Mouse (Mus musculus): Measurements from ENCODE around the gene Tmed9. TPM values are rescaled to one million over a fixed set of nuclear protein-coding genes. Genes with fewer than 3 reads are reported as not detected.
"Not testable (repeated sequence)": the region's sequence is repeated elsewhere in the genome, so short reads cannot be mapped to it uniquely, and the experiment has no call there.

The Tmed9 gene
- polyA plus RNA-seq, 1 experiment from 2014 or later, result 120 TPM

DNA sequence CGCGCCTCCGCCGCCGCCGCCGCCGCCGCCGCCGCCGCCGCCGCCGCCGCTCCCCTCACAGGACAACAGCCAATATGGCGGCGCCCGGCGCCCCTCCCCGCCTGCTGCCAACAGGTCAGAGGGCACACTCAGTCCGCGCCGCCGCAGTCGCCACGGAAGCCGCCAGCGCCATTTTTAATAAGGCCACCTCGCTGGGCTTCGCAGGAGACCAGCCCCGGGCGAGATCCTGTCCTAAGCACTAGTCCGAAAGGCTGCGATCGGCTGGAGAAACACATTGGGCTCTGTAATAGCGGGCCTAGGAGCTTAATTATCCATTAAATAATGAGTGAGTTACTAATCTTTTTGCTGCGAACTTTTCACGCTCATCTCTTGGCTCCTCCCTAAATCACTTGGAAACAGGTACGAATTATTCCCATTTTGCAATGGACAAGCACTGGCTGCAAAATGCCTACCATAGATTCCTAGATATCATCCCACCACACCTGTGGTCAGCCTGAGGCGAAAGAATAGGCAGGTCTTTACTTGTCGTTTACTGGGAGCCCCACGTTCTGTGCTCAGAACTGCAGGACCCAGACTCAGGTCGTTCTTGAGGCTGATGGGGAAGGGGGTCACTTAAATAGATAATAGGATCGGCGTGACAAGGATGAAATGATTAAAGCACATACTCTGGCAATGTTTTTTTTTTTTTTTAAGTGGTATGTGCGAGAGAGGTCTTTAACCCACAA, 2.3 kb upstream of the Tmed9 start, which contains the start of gene Fam193b:
Gene Fam193b, minus strand, starts transcription at position 94 of the 725 bp plus-strand sequence.
- H3K36me3 ChIP-seq (replicated peaks), result peaks cover 36% of the 10 kb centered on the region
- H3K27me3 ChIP-seq (replicated peaks; ENCODE audit: low read depth, poor library complexity, severe bottlenecking), result no peaks in the 10 kb centered on the region
- 4% methylated on average over 47 of the region's 47 CpGs for WGBS
- H3K9me3 ChIP-seq, result no peaks in the 10 kb centered on the region
- H3K4me3 ChIP-seq, result peak within 1 kb of the TSS; percentile 85
- peak within 1 kb of the TSS; percentile 97 for H3K27ac ChIP-seq (replicated peaks)
- peaks cover 25% of the 10 kb centered on the region for H3K4me1 ChIP-seq
- DNase-seq (ENCODE audit: low spot score), result peak; percentile 97

GRCm38 (mm10) chr13:55571977-55572376, 1.6 kb upstream of the Tmed9 start:
- Histone ChIP-seq H3K27me3 (replicated peaks; ENCODE audit: low read depth, poor library complexity, severe bottlenecking) (no peaks in the 10 kb centered on the region), H3K4me3 (peak overlapping the region; percentile 85; the same call in 1 of the 2 replicates), H3K9me3 (no peaks in the 10 kb centered on the region), H3K36me3 (replicated peaks) (peaks cover 28% of the 10 kb centered on the region), H3K4me1 (peaks cover 25% of the 10 kb centered on the region), H3K27ac (replicated peaks) (no peak overlapping the region)
- DNase-seq (ENCODE audit: low spot score), result no peak
- 86% methylated on average over 2 of the region's 2 CpGs for WGBS

GRCm38 (mm10) chr13:55574321-55574720, 789 bp downstream of the Tmed9 start:
- DNase-seq (ENCODE audit: low spot score), result no peak
- H3K27ac ChIP-seq (replicated peaks), result no peak overlapping the region
- 78% methylated on average over 5 of the region's 5 CpGs for WGBS
- no peaks in the 10 kb centered on the region for H3K27me3 ChIP-seq (replicated peaks; ENCODE audit: low read depth, poor library complexity, severe bottlenecking)
- H3K4me3 ChIP-seq, result no peak overlapping the region
- H3K36me3 ChIP-seq (replicated peaks), result peaks cover 7% of the 10 kb centered on the region
- no peaks in the 10 kb centered on the region for H3K9me3 ChIP-seq
- peaks cover 20% of the 10 kb centered on the region for H3K4me1 ChIP-seq

GRCm38 (mm10) chr13:55575932-55576331, 2.4 kb downstream of the Tmed9 start:
- WGBS, result 65% methylated on average over 5 of the region's 5 CpGs

DNA sequence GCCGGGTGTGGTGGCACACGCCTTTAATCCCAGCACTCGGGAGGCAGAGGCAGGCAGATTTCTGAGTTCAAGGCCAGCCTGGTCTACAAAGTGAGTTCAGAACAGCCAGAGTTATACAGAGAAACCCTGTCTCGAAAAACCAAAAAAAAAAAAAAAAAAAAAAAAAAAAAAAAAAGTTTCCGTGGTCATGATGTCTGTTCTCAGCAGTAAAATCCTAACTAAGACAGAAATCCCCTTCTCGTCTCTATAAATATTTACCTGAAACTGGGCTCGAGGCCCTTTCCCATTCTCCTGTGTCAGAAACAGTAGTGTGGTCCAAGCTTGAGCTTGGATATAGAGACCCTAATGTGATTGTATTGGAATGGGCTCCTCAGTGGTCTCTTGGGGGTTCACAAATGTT, 3.3 kb downstream of the Tmed9 start:
- DNase-seq (ENCODE audit: low spot score); H3K4me3 ChIP-seq; H3K27ac ChIP-seq (replicated peaks); H3K4me1 ChIP-seq; H3K9me3 ChIP-seq; H3K36me3 ChIP-seq (replicated peaks); H3K27me3 ChIP-seq (replicated peaks; ENCODE audit: low read depth, poor library complexity, severe bottlenecking): not testable (repeated sequence)
- WGBS, result 86% methylated on average over 7 of the region's 7 CpGs

More at GRCm38 (mm10) chr13:55575932-55576331, 2.4 kb downstream of the Tmed9 start:
- DNase-seq (ENCODE audit: low spot score), result peak; percentile 21
- Histone ChIP-seq H3K36me3 (replicated peaks) (peaks cover 4% of the 10 kb centered on the region; the same call in 1 of the 2 replicates), H3K4me3 (no peak overlapping the region), H3K9me3 (no peaks in the 10 kb centered on the region), H3K27me3 (replicated peaks; ENCODE audit: low read depth, poor library complexity, severe bottlenecking) (no peaks in the 10 kb centered on the region), H3K27ac (replicated peaks) (no peak overlapping the region), H3K4me1 (peaks cover 10% of the 10 kb centered on the region)

GRCm38 (mm10) chr13:55578086-55578485, 4.6 kb downstream of the Tmed9 start:
- H3K36me3 ChIP-seq (replicated peaks), result peaks cover 4% of the 10 kb centered on the region; the same call in 1 of the 2 replicates
- DNase-seq (ENCODE audit: low spot score), result no peak
- WGBS, result 77% methylated on average over 4 of the region's 4 CpGs
- H3K4me3 ChIP-seq, result no peak overlapping the region
- H3K27ac ChIP-seq (replicated peaks), result no peak overlapping the region
- H3K27me3 ChIP-seq (replicated peaks; ENCODE audit: low read depth, poor library complexity, severe bottlenecking), result no peaks in the 10 kb centered on the region
- H3K9me3 ChIP-seq, result no peaks in the 10 kb centered on the region
- no peaks in the 10 kb centered on the region for H3K4me1 ChIP-seq

DNA sequence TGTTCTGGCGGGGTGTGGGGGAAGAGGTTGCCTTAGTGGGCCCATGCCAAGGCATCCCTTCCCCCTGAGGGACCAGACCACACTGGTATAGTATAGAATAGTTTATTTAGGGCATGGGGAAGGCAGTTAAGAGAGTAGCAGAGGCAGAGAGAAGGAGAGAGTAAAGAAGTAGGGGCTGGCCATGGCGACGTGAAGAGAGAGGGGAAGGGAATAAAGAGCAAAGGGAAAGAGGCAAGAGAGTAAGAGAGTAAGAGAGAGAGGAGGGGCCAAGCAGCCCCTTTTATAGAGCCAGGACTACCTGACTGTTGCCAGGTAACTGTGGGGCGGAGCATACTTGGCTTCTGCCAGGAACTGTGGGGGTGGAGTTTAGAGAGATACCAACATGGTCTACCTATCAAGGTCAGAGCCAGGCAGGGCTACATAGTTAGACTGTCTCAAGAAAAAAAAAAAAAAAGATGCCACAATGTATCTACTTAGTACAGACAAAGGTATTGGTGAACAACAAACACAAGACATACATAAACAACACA, 18.5 kb downstream of the Tmed9 start:
- Histone ChIP-seq H3K4me3 (peak overlapping the region; percentile 76; the same call in 1 of the 2 replicates), H3K27ac (replicated peaks) (peak overlapping the region; percentile 86; the same call in 1 of the 2 replicates), H3K27me3 (replicated peaks; ENCODE audit: low read depth, poor library complexity, severe bottlenecking) (peaks cover 11% of the 10 kb centered on the region), H3K4me1 (peaks cover 14% of the 10 kb centered on the region), H3K36me3 (replicated peaks) (peaks cover 28% of the 10 kb centered on the region), H3K9me3 (no peaks in the 10 kb centered on the region)
- WGBS, result 71% methylated on average over 4 of the region's 4 CpGs
- no peak for DNase-seq (ENCODE audit: low spot score)

DNA sequence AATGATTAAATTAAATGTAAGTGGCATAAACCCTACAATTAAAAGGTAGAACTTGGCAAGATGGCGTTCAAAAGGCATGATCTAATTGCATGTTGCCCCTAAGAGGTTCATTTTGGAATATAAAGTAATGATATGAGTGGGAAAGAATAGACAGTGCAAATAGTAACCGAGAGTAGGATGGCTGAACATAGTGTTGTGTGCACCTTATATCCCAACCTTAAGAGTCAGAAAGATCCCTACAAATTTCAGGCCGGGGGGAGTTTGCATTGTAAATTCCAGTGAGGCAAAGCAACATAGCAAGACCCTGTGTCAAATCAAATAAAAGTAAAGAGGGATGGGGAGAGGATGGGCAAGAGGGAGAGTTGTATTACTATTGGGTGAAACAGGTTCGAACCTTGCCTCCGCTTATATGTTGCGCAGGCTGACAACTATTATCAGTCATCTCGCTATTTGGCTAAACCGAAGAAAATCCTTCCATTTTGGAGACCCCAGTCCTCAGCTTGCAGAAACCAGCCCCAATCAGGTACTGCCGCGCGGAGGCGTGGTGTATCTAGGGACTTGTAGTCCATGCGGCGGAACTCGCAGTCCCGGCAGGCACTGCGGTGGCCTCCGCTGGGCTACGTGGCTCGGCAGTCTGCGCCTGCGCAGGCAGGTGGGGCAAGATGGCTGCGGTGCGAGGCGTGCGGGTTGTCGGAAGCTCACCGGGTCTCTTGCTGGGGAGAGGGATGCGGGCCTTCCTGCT, 19.2 kb downstream of the Tmed9 start:
- Histone ChIP-seq H3K9me3 (no peaks in the 10 kb centered on the region), H3K4me1 (peaks cover 14% of the 10 kb centered on the region), H3K36me3 (replicated peaks) (peaks cover 35% of the 10 kb centered on the region), H3K27me3 (replicated peaks; ENCODE audit: low read depth, poor library complexity, severe bottlenecking) (peaks cover 11% of the 10 kb centered on the region), H3K27ac (replicated peaks) (peak overlapping the region; percentile 86), H3K4me3 (peak overlapping the region; percentile 76)
- peak; percentile 99 for DNase-seq (ENCODE audit: low spot score)
- WGBS, result 4% methylated on average over 29 of the region's 29 CpGs

DNA sequence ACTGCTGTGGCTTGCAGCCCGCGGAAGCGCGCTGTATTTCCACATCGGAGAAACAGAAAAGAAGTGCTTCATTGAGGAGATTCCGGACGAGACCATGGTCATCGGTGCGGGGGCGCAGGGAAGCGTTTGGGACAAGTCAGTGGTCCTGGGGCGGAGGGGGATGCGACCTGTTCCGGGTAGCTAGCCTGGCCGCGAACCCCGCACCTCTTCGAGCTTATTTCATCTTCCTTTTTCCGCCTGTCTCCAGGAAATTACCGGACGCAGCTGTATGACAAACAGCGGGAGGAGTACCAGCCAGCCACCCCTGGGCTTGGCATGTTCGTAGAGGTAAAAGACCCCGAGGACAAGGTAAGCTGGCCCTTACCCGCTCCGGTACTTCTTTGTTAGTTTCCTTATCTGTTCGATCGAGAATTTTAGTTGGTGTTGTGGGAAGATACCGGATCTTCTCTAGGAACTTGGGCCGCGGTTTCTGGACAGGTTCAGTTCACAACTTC, 19.8 kb downstream of the Tmed9 start:
- H3K4me1 ChIP-seq, result peaks cover 14% of the 10 kb centered on the region
- WGBS, result under 1% methylated on average over 31 of the region's 31 CpGs
- peaks cover 41% of the 10 kb centered on the region for H3K36me3 ChIP-seq (replicated peaks)
- H3K27me3 ChIP-seq (replicated peaks; ENCODE audit: low read depth, poor library complexity, severe bottlenecking), result peaks cover 11% of the 10 kb centered on the region
- H3K9me3 ChIP-seq, result no peaks in the 10 kb centered on the region
- peak overlapping the region; percentile 86 for H3K27ac ChIP-seq (replicated peaks)
- no peak for DNase-seq (ENCODE audit: low spot score)
- H3K4me3 ChIP-seq, result peak overlapping the region; percentile 76

GRCm38 (mm10) chr13:55595375-55595774, 21.8 kb downstream of the Tmed9 start:
- 91% methylated on average over 12 of the region's 12 CpGs for WGBS
- H3K4me3 ChIP-seq, result no peak overlapping the region
- DNase-seq (ENCODE audit: low spot score), result no peak

DNA sequence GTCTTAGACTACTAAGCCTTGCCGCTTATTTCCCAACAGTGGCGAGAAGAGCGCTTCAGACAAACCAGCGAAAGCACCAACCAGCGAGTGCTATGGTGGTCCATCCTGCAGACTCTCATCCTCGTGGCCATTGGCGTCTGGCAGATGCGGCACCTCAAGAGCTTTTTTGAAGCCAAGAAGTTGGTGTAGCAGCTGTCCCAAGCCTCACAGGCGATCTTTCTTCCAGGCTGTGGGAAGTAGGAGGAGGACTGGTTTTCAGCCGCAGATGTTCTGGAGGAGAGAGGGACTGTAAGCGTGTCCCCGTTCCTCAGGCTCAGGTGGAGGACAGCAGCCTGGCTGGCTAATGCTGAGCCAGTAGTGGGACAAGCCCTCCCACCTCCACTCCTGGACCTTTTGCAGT, 23.3 kb downstream of the Tmed9 start:
- 94% methylated on average over 12 of the region's 12 CpGs for WGBS

More at GRCm38 (mm10) chr13:55595375-55595774, 21.8 kb downstream of the Tmed9 start:
- H3K27me3 ChIP-seq (replicated peaks; ENCODE audit: low read depth, poor library complexity, severe bottlenecking), result peaks cover 11% of the 10 kb centered on the region
- H3K4me1 ChIP-seq, result peaks cover 24% of the 10 kb centered on the region
- no peaks in the 10 kb centered on the region for H3K9me3 ChIP-seq
- peaks cover 47% of the 10 kb centered on the region for H3K36me3 ChIP-seq (replicated peaks)
- no peak overlapping the region for H3K27ac ChIP-seq (replicated peaks)

More for the DNA sequence above, 23.3 kb downstream of the Tmed9 start:
- Histone ChIP-seq H3K4me1 (peaks cover 31% of the 10 kb centered on the region), H3K36me3 (replicated peaks) (peaks cover 47% of the 10 kb centered on the region), H3K4me3 (no peak overlapping the region), H3K27ac (replicated peaks) (no peak overlapping the region), H3K9me3 (no peaks in the 10 kb centered on the region), H3K27me3 (replicated peaks; ENCODE audit: low read depth, poor library complexity, severe bottlenecking) (peaks cover 1% of the 10 kb centered on the region; the same call in 1 of the 2 replicates)
- no peak for DNase-seq (ENCODE audit: low spot score)
